Mouse (Mus musculus): Measurements from ENCODE around the gene Cd244a.

GRCm38 (mm10) chr1:171564247-171564646, 5.3 kb downstream of the Cd244a start:
- TF ChIP-seq GATA1 (IDR thresholded peaks at IDR 0.05; ENCODE audit: borderline replicate concordance, low read length) (no peak), FLI1 (IDR thresholded peaks at IDR 0.05; ENCODE audit: low read length) (no peak)

All from megakaryocyte, embryonic 14.5 days (primary cell).